Mouse (Mus musculus) embryonic facial prominence, embryonic 14.5 days (tissue): ENCODE measurements around the gene Xlr3b. TPM values are rescaled to one million over a fixed set of nuclear protein-coding genes. Genes with fewer than 3 reads are reported as not detected.
A peak's percentile ranks its signal among the peaks of the same experiment; 100 is the strongest.
"Not testable (repeated sequence)": the region's sequence is repeated elsewhere in the genome, so short reads cannot be mapped to it uniquely, and the experiment has no call there.

Experiments
- ATAC-seq: fragments of 200-750 bp; cut with Nextera tagmentation; 2 replicates; pipeline ENCODE4 v1.8.0; 2017; ENCODE audit warnings: low read depth, moderate number of reproducible peaks, moderate TSS enrichment
- DNase-seq: peaks from one replicate; pipeline ENCODE4 v3.0.0-alpha.2; 2015; ENCODE audit warnings: low spot score
- H3K27ac ChIP-seq: fragments of 300-500 bp; sonication (generic); replicated peaks from 2 replicates; pipeline ENCODE4 v1.5.1; 2014; ENCODE audit warnings: low read depth, mild to moderate bottlenecking, low read length, moderate library complexity
- H3K27me3 ChIP-seq: fragments of 300-500 bp; sonication (generic); replicated peaks from 2 replicates; pipeline ENCODE4 v1.6.1; 2014; ENCODE audit warnings: low read length; ENCODE audit not compliant: control insufficient read depth, insufficient read depth
- H3K36me3 ChIP-seq: fragments of 300-500 bp; sonication (generic); 2 replicates; pipeline ENCODE4 v1.6.1; 2014; ENCODE audit warnings: low read length, mixed read lengths; ENCODE audit not compliant: control insufficient read depth, insufficient read depth
- H3K4me1 ChIP-seq: fragments of 300-500 bp; sonication (generic); 2 replicates; pipeline ENCODE4 v1.6.1; 2014; ENCODE audit warnings: antibody characterized with exemption, low read length; ENCODE audit not compliant: control insufficient read depth, insufficient read depth
- H3K4me2 ChIP-seq: fragments of 300-500 bp; sonication (generic); 2 replicates; pipeline ENCODE4 v1.6.1; 2014; ENCODE audit warnings: low read depth, mild to moderate bottlenecking, low read length, moderate library complexity, mixed read lengths
- H3K4me3 ChIP-seq: fragments of 300-500 bp; sonication (generic); 2 replicates; pipeline ENCODE4 v1.5.1; 2014; ENCODE audit warnings: low read depth, mild to moderate bottlenecking, low read length
- H3K9ac ChIP-seq: fragments of 300-500 bp; sonication (generic); 2 replicates; pipeline ENCODE4 v1.6.1; 2014; ENCODE audit warnings: low read depth, mild to moderate bottlenecking, low read length, moderate library complexity, mixed read lengths
- H3K9me3 ChIP-seq: fragments of 300-500 bp; sonication (generic); 2 replicates; pipeline ENCODE4 v1.6.1; 2016; ENCODE audit warnings: low read length; ENCODE audit not compliant: control insufficient read depth
- WGBS: fragments of 180-500 bp; shearing (Covaris S2); extraction: QIAGEN DNeasy Blood & Tissue Kit; methylation state at CpG from one replicate; pipeline ENCODE4 v1.1.7; 2014; 5-methylcytosine and 5-hydroxymethylcytosine counted together
- polyA plus RNA-seq: library from polyadenylated mRNA; unstranded; fragments of >200 nt; fragmentation: Nextera tagmentation; extraction: Ambion mirVana; gene quantifications from 2 replicates; pipeline ENCODE4 v1.2.1, GENCODE M21; 2014

The Xlr3b gene
- polyA plus RNA-seq, 1 experiment from 2014 or later, result 23.2 TPM

- peak; percentile 78 for ATAC-seq
- Histone ChIP-seq H3K9me3 (no peaks in the 10 kb centered on the region), H3K27ac (peak overlapping the region; percentile 88), H3K4me1 (no peaks in the 10 kb centered on the region), H3K36me3 (no peaks in the 10 kb centered on the region), H3K4me3 (peak overlapping the region; percentile 58), H3K27me3 (peaks cover 6% of the 10 kb centered on the region), H3K9ac (peak overlapping the region; percentile 69), H3K4me2 (peak overlapping the region; percentile 75)
- DNase-seq, result peak; percentile 53
- WGBS, result 17% methylated on average over 11 of the region's 51 CpGs
Observed at GRCm38 (mm10) chrX:73228606-73229214, 36.7 kb downstream of the Xlr3b start.

DNA sequence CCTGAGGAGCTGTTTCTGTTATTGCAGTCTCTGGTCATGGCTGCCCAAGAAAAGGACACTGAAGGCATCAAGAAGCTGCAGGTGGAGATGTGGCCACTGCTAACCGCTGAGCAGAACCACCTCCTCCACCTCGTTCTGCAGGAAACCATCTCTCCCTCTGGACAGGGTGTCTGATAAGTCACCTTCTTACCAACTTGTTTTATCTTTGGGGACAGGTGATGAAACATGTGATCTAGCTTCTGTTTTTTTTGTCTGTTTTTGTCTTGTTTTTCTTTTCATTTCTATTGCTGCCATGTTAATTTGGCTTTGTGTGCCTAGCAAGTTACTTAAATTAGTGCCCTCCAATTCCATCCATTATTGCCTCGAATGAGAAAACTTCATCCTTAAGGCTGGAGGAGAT lies 37.3 kb downstream of the Xlr3b start:
- Histone ChIP-seq H3K4me3 (peak overlapping the region; percentile 58), H3K27me3 (peaks cover 6% of the 10 kb centered on the region), H3K36me3 (no peaks in the 10 kb centered on the region), H3K9ac (peak overlapping the region; percentile 69), H3K4me1 (no peaks in the 10 kb centered on the region), H3K27ac (no peak overlapping the region), H3K4me2 (peak overlapping the region; percentile 75), H3K9me3 (no peaks in the 10 kb centered on the region)
- ATAC-seq (no peak), DNase-seq (no peak)
- WGBS, result 29% methylated on average over 3 of the region's 3 CpGs

GRCm38 (mm10) chrX:73242821-73243325 lies 50.9 kb downstream of the Xlr3b start, which contains the start of gene Xlr4c:
Gene Xlr4c, minus strand, starts transcription at chrX:73243130.
- ATAC-seq, H3K27me3 ChIP-seq, H3K9me3 ChIP-seq, H3K36me3 ChIP-seq, H3K9ac ChIP-seq, DNase-seq, H3K4me1 ChIP-seq, H3K4me3 ChIP-seq, H3K27ac ChIP-seq, H3K4me2 ChIP-seq: not testable (repeated sequence)
- whole genome bisulfite sequencing, result 88% methylated on average over 11 of the region's 14 CpGs

Other genes with a start within 250 kb of the Xlr3b start
- gene Zfp185, start 204.9 kb upstream of the Xlr3b start, polyA plus RNA-seq, result 25.7 and 28.2 TPM in 2 replicates
- gene Pnma5, start 155.1 kb upstream of the Xlr3b start, polyA plus RNA-seq, result 0.26 and 0.34 TPM in 2 replicates
- gene Pnma3, start 127.4 kb upstream of the Xlr3b start, polyA plus RNA-seq, result 0.11 and 0.12 TPM in 2 replicates
- 0.20 and 0.74 TPM in 2 replicates for gene Xlr4a, start 109.7 kb upstream of the Xlr3b start, polyA plus RNA-seq
- 2.0 and 3.6 TPM in 2 replicates for gene Xlr3a, start 95.1 kb upstream of the Xlr3b start, polyA plus RNA-seq
- 0.20 and 0.21 TPM in 2 replicates for gene Gm14685, start 75.2 kb upstream of the Xlr3b start, polyA plus RNA-seq
- 0.24 TPM in 1 of 2 replicates, not detected in the other for gene Xlr5b, start 43.4 kb upstream of the Xlr3b start, polyA plus RNA-seq
- not detected in 2 replicates for gene DXBay18, start 42.8 kb upstream of the Xlr3b start, polyA plus RNA-seq
- gene Spin2d, start 15.2 kb upstream of the Xlr3b start, polyA plus RNA-seq, result not detected in 2 replicates
- gene Xlr4b, start 22.1 kb downstream of the Xlr3b start, polyA plus RNA-seq, result 0.83 and 2.2 TPM in 2 replicates
- 10.6 and 11.1 TPM in 2 replicates for gene F8a, start 36.1 kb downstream of the Xlr3b start, polyA plus RNA-seq
- 0.13 and 0.24 TPM in 2 replicates for gene Xlr4c, start 50.9 kb downstream of the Xlr3b start, polyA plus RNA-seq
- 0.21 and 0.46 TPM in 2 replicates for gene Xlr3c, start 73.2 kb downstream of the Xlr3b start, polyA plus RNA-seq
- gene Xlr5a, start 100.8 kb downstream of the Xlr3b start, polyA plus RNA-seq, result 0.11 TPM in 1 of 2 replicates, not detected in the other
- gene Xlr5c, start 100.8 kb downstream of the Xlr3b start, polyA plus RNA-seq, result not detected in 2 replicates
- gene Gm45015, start 144.6 kb downstream of the Xlr3b start, polyA plus RNA-seq, result not detected in 2 replicates
- gene Zfp275, start 150.4 kb downstream of the Xlr3b start, polyA plus RNA-seq, result 27.1 and 28.1 TPM in 2 replicates
- gene Gm18336, start 206.5 kb downstream of the Xlr3b start, polyA plus RNA-seq, result not detected in 2 replicates
- gene Zfp92, start 218.9 kb downstream of the Xlr3b start, polyA plus RNA-seq, result 0.11 and 0.21 TPM in 2 replicates
- 1.3 and 2.9 TPM in 2 replicates for gene Trex2, start 243.1 kb downstream of the Xlr3b start, polyA plus RNA-seq